Mouse (Mus musculus) midbrain, embryonic 13.5 days (tissue): ENCODE measurements around the gene Tbc1d5. TPM values are rescaled to one million over a fixed set of nuclear protein-coding genes. Genes with fewer than 3 reads are reported as not detected.
A peak's percentile ranks its signal among the peaks of the same experiment; 100 is the strongest.

ENCODE experiments used
- ATAC-seq: fragments of 200-750 bp; cut with Nextera tagmentation; 2 replicates; pipeline ENCODE4 v1.8.0; 2017; ENCODE audit warnings: mild to moderate bottlenecking, moderate TSS enrichment, moderate library complexity
- H3K27ac ChIP-seq: fragments of 300-500 bp; sonication (generic); 2 replicates; pipeline ENCODE4 v1.5.1; 2015; ENCODE audit warnings: inconsistent platforms, mild to moderate bottlenecking, moderate library complexity
- H3K27me3 ChIP-seq: fragments of 300-500 bp; sonication (generic); 2 replicates; pipeline ENCODE4 v1.6.1; 2015; ENCODE audit warnings: mild to moderate bottlenecking, inconsistent platforms
- H3K36me3 ChIP-seq: fragments of 300-500 bp; sonication (generic); 2 replicates; pipeline ENCODE4 v1.6.1; 2015; ENCODE audit warnings: mild to moderate bottlenecking, inconsistent platforms
- H3K4me1 ChIP-seq: fragments of 300-500 bp; sonication (generic); replicated peaks from 2 replicates; pipeline ENCODE4 v1.6.1; 2015; ENCODE audit warnings: inconsistent platforms
- H3K4me2 ChIP-seq: fragments of 300-500 bp; sonication (generic); replicated peaks from 2 replicates; pipeline ENCODE4 v1.6.1; 2015; ENCODE audit warnings: moderate library complexity, mild to moderate bottlenecking, inconsistent platforms
- H3K4me3 ChIP-seq: fragments of 300-500 bp; sonication (generic); replicated peaks from 2 replicates; pipeline ENCODE4 v1.5.1; 2015; ENCODE audit warnings: mild to moderate bottlenecking, inconsistent platforms
- H3K9ac ChIP-seq: fragments of 300-500 bp; sonication (generic); replicated peaks from 2 replicates; pipeline ENCODE4 v1.6.1; 2015; ENCODE audit warnings: mild to moderate bottlenecking, inconsistent platforms
- H3K9me3 ChIP-seq: fragments of 300-500 bp; sonication (generic); 2 replicates; pipeline ENCODE4 v1.6.1; 2016; ENCODE audit warnings: mild to moderate bottlenecking, inconsistent platforms
- WGBS: fragments of 180-500 bp; shearing (Covaris S2); methylation state at CpG from one replicate; pipeline ENCODE4 v1.1.7; 2015; 5-methylcytosine and 5-hydroxymethylcytosine counted together
- polyA plus RNA-seq: library from polyadenylated mRNA; unstranded; fragments of >200 nt; fragmentation: Nextera tagmentation; extraction: Ambion mirVana; gene quantifications from 2 replicates; pipeline ENCODE4 v1.2.1, GENCODE M21; 2015

Gene Tbc1d5
- polyA plus RNA-seq, 1 experiment from 2014 or later = 8.5 TPM

DNA sequence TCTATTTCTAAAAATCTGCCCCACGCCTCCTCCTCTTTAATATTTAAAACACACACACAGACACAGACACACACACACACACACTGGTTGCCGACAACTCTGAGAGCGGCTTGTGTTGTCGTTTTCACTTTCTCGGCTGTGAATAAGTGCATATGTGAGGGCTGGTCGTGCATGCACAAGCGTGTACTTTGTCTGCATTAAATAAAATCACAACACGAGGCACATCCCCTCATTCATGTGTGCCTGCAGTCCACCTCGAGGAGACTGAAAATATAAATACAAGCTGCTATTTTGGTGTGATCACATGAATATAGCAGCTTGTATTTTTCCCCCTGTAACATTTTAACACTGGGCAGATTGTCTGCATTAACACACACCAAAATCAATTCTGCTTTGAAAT, 224.8 kb downstream of the Tbc1d5 start:
- 86% methylated on average over 9 of the region's 9 CpGs for WGBS
- Histone ChIP-seq H3K9me3 (no peaks in the 10 kb centered on the region), H3K9ac (no peak overlapping the region), H3K27me3 (no peaks in the 10 kb centered on the region), H3K27ac (no peak overlapping the region), H3K4me1 (no peaks in the 10 kb centered on the region), H3K4me2 (no peak overlapping the region), H3K4me3 (no peak overlapping the region), H3K36me3 (no peaks in the 10 kb centered on the region)
- ATAC-seq = no peak

DNA sequence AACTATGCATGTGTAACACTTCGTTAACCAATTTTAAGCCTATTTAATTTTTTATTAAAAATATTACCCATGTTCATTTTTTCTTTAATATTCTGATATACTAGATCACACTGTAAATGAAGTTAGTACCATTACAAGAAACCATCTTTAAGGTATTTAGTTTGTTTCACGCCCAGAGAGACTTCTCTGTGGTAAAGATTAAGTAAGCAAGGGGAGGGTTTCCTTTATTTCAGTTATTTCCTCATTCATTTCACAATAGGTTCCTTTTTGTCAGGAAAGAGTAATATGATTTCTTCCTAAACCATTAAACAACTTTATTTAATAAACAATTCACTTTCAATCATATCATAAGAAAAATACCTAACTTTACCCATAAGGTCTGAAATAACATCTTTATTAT, 256.8 kb downstream of the Tbc1d5 start:
- Histone ChIP-seq H3K27me3 (no peaks in the 10 kb centered on the region), H3K4me2 (no peak overlapping the region), H3K9me3 (no peaks in the 10 kb centered on the region), H3K9ac (no peak overlapping the region), H3K27ac (no peak overlapping the region), H3K4me1 (no peaks in the 10 kb centered on the region), H3K36me3 (no peaks in the 10 kb centered on the region), H3K4me3 (no peak overlapping the region)
- 96% methylated on average over 2 of the region's 2 CpGs for WGBS
- no peak for ATAC-seq

DNA sequence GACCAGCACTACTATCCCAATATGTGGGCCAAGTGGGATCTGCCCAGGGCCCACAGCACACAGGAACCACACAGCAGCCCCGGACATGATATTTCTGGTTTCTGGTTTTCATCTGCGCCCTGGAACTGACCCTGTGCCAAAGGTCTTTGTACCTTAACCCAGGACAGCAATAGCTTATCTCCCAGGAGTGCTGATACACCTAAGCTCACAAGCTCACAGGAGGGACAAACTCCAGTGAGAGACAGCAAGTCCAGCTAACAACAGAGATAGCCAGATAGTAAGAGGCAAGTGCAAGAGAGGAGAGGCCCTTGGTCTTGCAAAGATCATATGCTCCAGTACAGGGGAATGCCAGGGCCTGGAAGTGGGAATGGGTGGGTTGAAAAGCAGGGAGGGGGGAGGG, 263.9 kb downstream of the Tbc1d5 start:
- Histone ChIP-seq H3K4me1 (no peaks in the 10 kb centered on the region), H3K27me3 (no peaks in the 10 kb centered on the region), H3K9me3 (no peaks in the 10 kb centered on the region), H3K36me3 (no peaks in the 10 kb centered on the region), H3K4me3 (no peak overlapping the region), H3K4me2 (no peak overlapping the region), H3K27ac (no peak overlapping the region), H3K9ac (no peak overlapping the region)
- ATAC-seq = no peak
- 94% methylated on average over 2 of the region's 2 CpGs for WGBS

DNA sequence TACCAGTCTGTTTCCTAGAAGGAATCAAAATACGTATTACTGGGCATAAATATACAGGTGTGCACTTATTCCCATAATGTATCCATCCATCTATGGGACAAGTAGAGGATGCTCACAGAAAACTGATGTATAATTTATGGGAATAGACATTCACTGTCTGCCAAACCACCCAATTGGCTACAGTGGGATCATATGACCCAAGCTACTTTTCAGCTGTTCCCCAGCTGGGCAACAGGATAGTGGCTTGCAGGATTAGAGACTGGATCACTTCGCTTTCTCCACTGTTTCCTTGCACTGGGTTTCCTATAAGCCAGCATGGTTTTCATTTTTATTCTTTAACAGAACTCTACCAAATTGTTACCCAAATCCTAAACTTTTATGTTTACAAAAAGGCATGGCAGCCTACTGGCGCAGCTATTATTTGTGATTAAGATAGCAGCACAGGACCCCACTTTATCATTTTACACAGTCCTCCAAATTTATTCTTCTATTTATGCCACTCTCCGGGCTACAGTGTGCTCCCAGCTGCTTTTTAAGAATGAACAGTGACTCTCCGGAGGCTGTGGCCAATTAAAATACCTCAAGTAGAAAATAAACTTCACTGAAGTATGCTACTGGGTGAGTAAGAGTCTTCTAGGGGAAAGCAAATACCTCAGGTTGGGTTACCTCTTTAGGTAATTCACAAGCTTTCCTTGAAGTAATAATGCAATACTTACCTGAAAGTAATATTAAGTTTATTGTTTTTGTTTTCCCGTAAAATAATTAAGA, 270.4 kb downstream of the Tbc1d5 start:
- ATAC-seq = peak; percentile 91
- Histone ChIP-seq H3K9me3 (no peaks in the 10 kb centered on the region), H3K9ac (no peak overlapping the region), H3K36me3 (no peaks in the 10 kb centered on the region), H3K4me2 (no peak overlapping the region), H3K27ac (no peak overlapping the region), H3K27me3 (no peaks in the 10 kb centered on the region), H3K4me1 (peaks cover 28% of the 10 kb centered on the region), H3K4me3 (no peak overlapping the region)
- 65% methylated on average over 6 of the region's 6 CpGs for WGBS

DNA sequence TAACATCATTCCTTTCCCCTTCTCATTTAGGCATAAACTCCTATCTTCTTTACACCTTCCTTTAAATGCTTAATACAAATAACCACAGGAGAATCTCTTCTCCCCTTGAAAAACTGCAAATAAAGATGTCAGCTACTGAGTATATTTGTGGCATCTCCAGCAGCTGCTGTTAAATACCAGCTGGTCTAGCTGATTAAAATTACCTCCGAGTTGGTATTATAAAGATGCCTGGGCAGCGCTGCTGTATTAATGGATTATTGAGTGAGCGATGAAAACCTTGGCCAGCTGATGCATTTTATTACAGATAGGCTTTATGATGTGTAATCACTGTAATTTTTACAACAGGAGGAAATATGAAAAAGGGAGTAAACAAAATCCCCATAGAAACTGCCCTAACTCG, 271.0 kb downstream of the Tbc1d5 start:
- Histone ChIP-seq H3K36me3 (no peaks in the 10 kb centered on the region), H3K27me3 (no peaks in the 10 kb centered on the region), H3K9ac (no peak overlapping the region), H3K4me3 (no peak overlapping the region), H3K4me2 (no peak overlapping the region), H3K4me1 (peaks cover 28% of the 10 kb centered on the region), H3K9me3 (no peaks in the 10 kb centered on the region), H3K27ac (no peak overlapping the region)
- peak; percentile 77 for ATAC-seq
- 50% methylated on average over 4 of the region's 4 CpGs for WGBS

DNA sequence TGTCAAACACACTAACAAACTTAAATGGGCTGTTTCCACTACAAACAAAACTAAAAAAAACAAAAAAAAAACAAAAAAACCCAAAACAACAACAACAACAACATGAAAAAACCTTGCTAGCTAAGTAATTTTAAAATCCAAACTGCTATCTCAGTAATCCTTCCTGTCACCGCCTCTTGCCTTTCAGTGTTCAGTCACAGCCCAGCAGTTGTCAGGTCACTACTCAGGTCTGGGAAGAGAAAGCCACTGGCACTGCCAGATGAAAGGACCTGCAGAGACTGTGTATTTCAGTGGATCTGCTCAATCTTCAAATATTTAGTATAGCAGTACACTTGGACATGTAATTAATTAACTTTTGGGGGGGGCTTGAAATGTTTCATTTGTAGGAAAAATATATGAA, 272.5 kb downstream of the Tbc1d5 start:
- 18% methylated on average over 1 of the region's 1 CpGs for WGBS
- H3K36me3 ChIP-seq = no peaks in the 10 kb centered on the region
- ATAC-seq = no peak

DNA sequence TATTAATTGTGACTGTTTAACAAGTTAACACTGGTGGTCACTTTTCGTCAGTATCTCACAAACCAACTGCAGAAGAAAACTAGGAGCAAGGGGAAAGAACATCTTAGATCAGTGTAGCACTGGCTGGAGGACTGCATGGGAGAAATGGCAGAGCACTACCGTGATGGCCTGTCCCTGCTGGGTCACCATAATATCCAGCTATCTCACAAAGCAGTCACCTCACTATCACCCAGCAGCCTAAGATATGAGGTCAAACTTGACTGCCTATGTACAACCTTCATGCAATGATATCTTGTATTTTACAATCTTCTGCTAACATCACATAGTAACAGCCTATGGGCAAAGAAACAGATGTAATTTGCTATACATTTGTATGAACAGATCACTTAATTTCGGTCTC, 274.7 kb downstream of the Tbc1d5 start:
- Histone ChIP-seq H3K4me2 (no peak overlapping the region), H3K27me3 (no peaks in the 10 kb centered on the region), H3K9ac (no peak overlapping the region), H3K36me3 (no peaks in the 10 kb centered on the region), H3K9me3 (no peaks in the 10 kb centered on the region), H3K4me1 (peaks cover 28% of the 10 kb centered on the region), H3K27ac (no peak overlapping the region), H3K4me3 (no peak overlapping the region)
- ATAC-seq = no peak
- WGBS = 88% methylated on average over 3 of the region's 3 CpGs

More for the DNA sequence above, 272.5 kb downstream of the Tbc1d5 start:
- H3K9me3 ChIP-seq = no peaks in the 10 kb centered on the region
- H3K4me2 ChIP-seq = no peak overlapping the region
- no peak overlapping the region for H3K9ac ChIP-seq
- H3K4me1 ChIP-seq = peaks cover 28% of the 10 kb centered on the region
- no peak overlapping the region for H3K4me3 ChIP-seq
- H3K27ac ChIP-seq = no peak overlapping the region
- no peaks in the 10 kb centered on the region for H3K27me3 ChIP-seq

DNA sequence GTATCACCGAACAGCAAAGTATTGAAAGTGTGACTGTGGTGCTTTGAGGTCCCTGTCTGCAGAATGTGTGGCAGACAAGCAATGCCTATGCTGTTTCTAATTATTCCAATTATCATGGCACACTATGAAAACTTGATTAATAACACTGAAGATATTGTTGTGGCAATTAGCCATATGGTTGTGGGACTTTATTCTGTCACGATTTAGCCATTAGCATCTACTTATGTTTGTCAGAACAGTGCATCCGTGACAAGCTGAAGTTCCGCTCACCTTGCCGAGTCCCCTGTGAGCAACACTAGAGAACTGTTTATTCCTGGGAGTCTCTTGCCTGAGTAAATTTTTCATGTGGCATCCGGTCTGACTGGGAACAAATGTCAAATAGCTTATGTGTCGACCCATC, 281.3 kb downstream of the Tbc1d5 start:
- WGBS = 77% methylated on average over 7 of the region's 7 CpGs
- no peak for ATAC-seq
- no peak overlapping the region for H3K4me3 ChIP-seq
- H3K27ac ChIP-seq = no peak overlapping the region
- no peaks in the 10 kb centered on the region for H3K4me1 ChIP-seq
- H3K27me3 ChIP-seq = no peaks in the 10 kb centered on the region
- no peaks in the 10 kb centered on the region for H3K36me3 ChIP-seq
- no peaks in the 10 kb centered on the region for H3K9me3 ChIP-seq
- no peak overlapping the region for H3K9ac ChIP-seq
- no peak overlapping the region for H3K4me2 ChIP-seq

DNA sequence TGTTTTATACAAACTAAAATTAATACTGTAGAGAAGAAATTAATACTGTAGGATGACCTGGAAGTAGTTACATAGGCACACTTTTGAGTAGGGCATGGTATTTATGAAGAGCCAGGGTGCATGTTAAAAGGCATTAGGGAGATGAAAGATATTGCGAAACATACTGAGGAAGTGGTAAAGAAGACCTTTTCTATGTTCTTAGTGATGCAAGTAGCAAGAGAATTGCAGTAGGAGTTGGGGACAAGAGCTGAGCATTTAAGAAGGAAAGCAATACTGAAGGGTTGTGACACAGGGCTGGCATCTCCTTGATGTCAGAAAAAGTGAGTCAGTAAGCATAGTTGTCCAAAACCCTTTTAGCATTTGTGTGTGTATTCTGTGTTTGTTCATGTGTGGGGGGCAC, 289.7 kb downstream of the Tbc1d5 start:
- Histone ChIP-seq H3K9me3 (no peaks in the 10 kb centered on the region), H3K9ac (no peak overlapping the region), H3K4me2 (no peak overlapping the region), H3K4me3 (no peak overlapping the region), H3K27ac (no peak overlapping the region), H3K36me3 (no peaks in the 10 kb centered on the region), H3K27me3 (no peaks in the 10 kb centered on the region), H3K4me1 (no peaks in the 10 kb centered on the region)
- no peak for ATAC-seq
- 98% methylated on average over 1 of the region's 1 CpGs for WGBS

DNA sequence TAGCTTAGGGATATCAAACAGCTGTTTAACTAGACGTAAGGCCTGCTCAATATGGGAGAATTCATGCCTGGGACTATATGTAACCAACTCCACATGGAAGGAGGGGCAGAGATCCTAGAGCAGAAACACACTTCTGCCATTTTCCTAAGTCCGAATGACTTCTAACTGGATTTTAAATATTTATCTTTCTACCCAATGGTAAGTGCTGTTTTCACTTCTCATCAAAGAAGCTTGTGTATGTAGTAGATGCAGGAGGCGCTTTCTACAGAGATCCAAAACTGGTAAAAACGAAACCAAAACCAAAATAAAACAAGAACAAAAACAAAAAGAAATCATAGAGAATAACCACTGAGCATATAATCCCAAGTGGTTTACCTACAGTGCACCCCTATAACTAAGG, 299.2 kb downstream of the Tbc1d5 start:
- no peak overlapping the region for H3K4me3 ChIP-seq
- no peaks in the 10 kb centered on the region for H3K36me3 ChIP-seq
- H3K9me3 ChIP-seq = no peaks in the 10 kb centered on the region
- H3K4me1 ChIP-seq = no peaks in the 10 kb centered on the region
- WGBS = 85% methylated on average over 4 of the region's 4 CpGs
- H3K27me3 ChIP-seq = no peaks in the 10 kb centered on the region
- no peak overlapping the region for H3K4me2 ChIP-seq
- no peak overlapping the region for H3K27ac ChIP-seq
- ATAC-seq = no peak
- no peak overlapping the region for H3K9ac ChIP-seq

DNA sequence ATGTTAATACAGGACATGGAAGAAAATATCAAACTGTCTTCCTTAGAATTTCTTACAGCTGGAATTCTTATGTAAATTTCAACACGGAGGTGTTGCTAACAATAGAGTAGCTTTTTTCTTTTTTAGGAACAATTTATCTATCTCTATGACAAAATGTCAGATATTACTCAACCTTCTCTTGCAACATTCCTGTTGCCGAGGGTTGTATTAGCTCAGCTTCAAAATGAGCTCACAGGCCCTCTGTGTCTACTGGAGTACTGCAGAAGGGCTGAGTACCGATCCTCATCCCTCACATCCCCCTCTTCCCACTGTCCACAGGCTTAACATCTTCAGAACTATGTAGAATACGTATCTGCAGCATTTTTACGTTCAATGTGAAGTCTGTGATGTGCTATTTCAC, 302.7 kb downstream of the Tbc1d5 start:
- WGBS = 77% methylated on average over 5 of the region's 5 CpGs
- no peak for ATAC-seq
- Histone ChIP-seq H3K4me2 (no peak overlapping the region), H3K27me3 (no peaks in the 10 kb centered on the region), H3K9ac (no peak overlapping the region), H3K4me1 (no peaks in the 10 kb centered on the region), H3K27ac (no peak overlapping the region), H3K4me3 (no peak overlapping the region), H3K9me3 (no peaks in the 10 kb centered on the region), H3K36me3 (no peaks in the 10 kb centered on the region)

DNA sequence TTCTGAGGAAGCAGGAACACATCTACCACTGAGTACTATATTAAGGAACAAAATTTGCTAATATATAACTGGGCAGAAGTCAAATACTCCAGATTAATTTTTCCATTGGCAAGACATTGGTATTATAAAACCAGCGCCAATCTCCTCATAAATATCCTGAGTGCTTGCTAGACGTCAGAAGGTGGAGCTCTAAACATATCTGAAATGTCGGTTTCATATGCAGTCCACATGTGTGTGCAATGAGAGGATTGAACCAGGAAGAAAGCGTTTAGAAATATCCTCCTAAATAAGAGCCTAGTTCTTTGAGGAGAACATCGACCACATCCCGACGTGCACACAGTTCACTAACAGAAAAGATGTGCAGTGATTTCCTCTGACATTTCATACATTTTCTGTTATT, 305.1 kb downstream of the Tbc1d5 start:
- Histone ChIP-seq H3K27ac (no peak overlapping the region), H3K4me3 (no peak overlapping the region), H3K27me3 (no peaks in the 10 kb centered on the region), H3K36me3 (no peaks in the 10 kb centered on the region), H3K9me3 (no peaks in the 10 kb centered on the region), H3K9ac (no peak overlapping the region), H3K4me1 (no peaks in the 10 kb centered on the region), H3K4me2 (no peak overlapping the region)
- WGBS = 81% methylated on average over 7 of the region's 7 CpGs
- 0 out of 2 replicates have a peak, but pooled peaks have one; percentile 65 for ATAC-seq

DNA sequence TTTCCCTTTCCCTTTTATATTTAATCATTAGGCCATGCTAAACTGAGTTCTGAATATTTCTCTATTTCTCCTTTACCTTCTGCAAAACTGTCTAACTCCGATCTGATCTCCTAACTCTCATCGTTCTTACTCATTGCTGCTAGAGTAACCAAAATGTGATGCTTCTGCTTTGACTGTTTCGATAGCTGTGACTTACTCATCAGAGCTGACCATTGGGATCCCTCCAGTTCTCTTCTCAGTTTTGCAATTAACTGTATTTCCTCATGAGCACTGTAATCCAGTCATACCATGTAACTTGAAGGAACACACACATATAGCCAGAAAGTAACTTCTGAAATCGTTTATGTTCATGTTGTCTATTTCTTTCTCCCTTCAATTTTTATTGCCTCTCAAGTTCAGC, 306.6 kb downstream of the Tbc1d5 start:
- Histone ChIP-seq H3K9ac (no peak overlapping the region), H3K27me3 (no peaks in the 10 kb centered on the region), H3K4me3 (no peak overlapping the region), H3K27ac (no peak overlapping the region), H3K9me3 (no peaks in the 10 kb centered on the region), H3K4me1 (no peaks in the 10 kb centered on the region), H3K4me2 (no peak overlapping the region), H3K36me3 (no peaks in the 10 kb centered on the region)
- ATAC-seq = no peak
- 92% methylated on average over 4 of the region's 4 CpGs for WGBS
